Mouse (Mus musculus) limb, embryonic 14.5 days (tissue): Measurements from ENCODE around the gene Med16. TPM values are rescaled to one million over a fixed set of nuclear protein-coding genes. Genes with fewer than 3 reads are reported as not detected.

Experiments
- ATAC-seq: fragments of 200-750 bp; cut with Nextera tagmentation; 2 replicates; pipeline ENCODE4 v1.8.0; 2017; ENCODE audit warnings: low read depth, moderate number of reproducible peaks, moderate TSS enrichment; ENCODE audit not compliant: low FRiP score
- DNase-seq: peaks from one replicate; pipeline ENCODE4 v3.0.0-alpha.2; 2015; ENCODE audit warnings: low spot score
- H3K27ac ChIP-seq: fragments of 300-500 bp; sonication (generic); replicated peaks from 2 replicates; pipeline ENCODE4 v1.5.1; 2014; ENCODE audit warnings: low read depth, mild to moderate bottlenecking, low read length, moderate library complexity, mixed read lengths
- H3K27me3 ChIP-seq: fragments of 300-500 bp; sonication (generic); 2 replicates; pipeline ENCODE4 v1.6.1; 2014; ENCODE audit warnings: low read length, mixed read lengths; ENCODE audit not compliant: control insufficient read depth, insufficient read depth
- H3K36me3 ChIP-seq: fragments of 300-500 bp; sonication (generic); 2 replicates; pipeline ENCODE4 v1.6.1; 2014; ENCODE audit warnings: mild to moderate bottlenecking, low read length, moderate library complexity, mixed read lengths; ENCODE audit not compliant: control insufficient read depth, insufficient read depth
- H3K4me1 ChIP-seq: fragments of 300-500 bp; sonication (generic); 2 replicates; pipeline ENCODE4 v1.6.1; 2014; ENCODE audit warnings: antibody characterized with exemption, low read length, mixed read lengths; ENCODE audit not compliant: control insufficient read depth, insufficient read depth
- H3K4me2 ChIP-seq: fragments of 300-500 bp; sonication (generic); replicated peaks from 2 replicates; pipeline ENCODE4 v1.6.1; 2014; ENCODE audit warnings: low read depth, mild to moderate bottlenecking, low read length, moderate library complexity; ENCODE audit not compliant: severe bottlenecking
- H3K4me3 ChIP-seq: fragments of 300-500 bp; sonication (generic); replicated peaks from 2 replicates; pipeline ENCODE4 v1.5.1; 2014; ENCODE audit warnings: low read length
- H3K9ac ChIP-seq: fragments of 300-500 bp; sonication (generic); 2 replicates; pipeline ENCODE4 v1.6.1; 2014; ENCODE audit warnings: mild to moderate bottlenecking, low read depth, low read length, moderate library complexity; ENCODE audit not compliant: severe bottlenecking
- H3K9me3 ChIP-seq: fragments of 300-500 bp; sonication (generic); 2 replicates; pipeline ENCODE4 v1.6.1; 2016; ENCODE audit warnings: low read length; ENCODE audit not compliant: control insufficient read depth
- POLR2A ChIP-seq: fragments of 200-500 bp; IDR thresholded peaks from 2 replicates; pipeline ENCODE4 v1.8.0; 2012; ENCODE audit warnings: inconsistent platforms, mild to moderate bottlenecking, moderate library complexity, borderline replicate concordance; ENCODE audit not compliant: insufficient read depth, insufficient read length; ENCODE audit errors: extremely low read depth
- WGBS: fragments of 180-500 bp; shearing (Covaris S2); extraction: QIAGEN DNeasy Blood & Tissue Kit; methylation state at CpG from one replicate; pipeline ENCODE4 v1.1.7; 2014; 5-methylcytosine and 5-hydroxymethylcytosine counted together
- polyA plus RNA-seq, 2 experiments: library from polyadenylated mRNA; depleted of rRNA in 1 of 2; stranded (reverse) in 1 of 2; unstranded in 1 of 2; fragments of >200 nt; fragmentation: Nextera tagmentation in 1 of 2; extraction: Ambion mirVana in 1 of 2; gene quantifications; 2 replicates each; pipeline versions ENCODE4 v1.2.1 to v1.2.3; 2012 to 2014

Med16 gene
- polyA plus RNA-seq, 2 experiments: 33.4 to 54.6 TPM

GRCm38 (mm10) chr10:79854801-79855541 is 53.8 kb downstream of the Med16 start:
- Histone ChIP-seq H3K4me1 (peaks cover 47% of the 10 kb centered on the region), H3K27me3 (no peaks in the 10 kb centered on the region), H3K27ac (peak overlapping the region; percentile 99), H3K9ac (peak overlapping the region; percentile 99), H3K4me3 (peak overlapping the region; percentile 99), H3K9me3 (no peaks in the 10 kb centered on the region), H3K36me3 (peaks cover 43% of the 10 kb centered on the region), H3K4me2 (peak overlapping the region; percentile 98)
- DNase-seq (peak; percentile 79), ATAC-seq (peak; percentile 23)
- 0 out of 2 replicates have a peak, but pooled peaks have one; percentile 5 for TF ChIP-seq POLR2A
- 1% methylated on average over 60 of the region's 83 CpGs for WGBS

GRCm38 (mm10) chr10:79853860-79854795 is 54.6 kb downstream of the Med16 start, which contains the start of gene Ptbp1:
Ptbp1 (plus strand) TSS chr10:79854427.
- peak; percentile 91; the same call in 1 of the 2 replicates for TF ChIP-seq POLR2A
- H3K4me3 ChIP-seq: peak within 1 kb of the TSS; percentile 99
- peaks cover 35% of the 10 kb centered on the region for H3K36me3 ChIP-seq
- H3K9ac ChIP-seq: peak within 1 kb of the TSS; percentile 99
- H3K9me3 ChIP-seq: no peaks in the 10 kb centered on the region
- no peaks in the 10 kb centered on the region for H3K27me3 ChIP-seq
- H3K4me2 ChIP-seq: peak within 1 kb of the TSS; percentile 98
- ATAC-seq: peak; percentile 91
- H3K27ac ChIP-seq: peak within 1 kb of the TSS; percentile 99
- peaks cover 47% of the 10 kb centered on the region for H3K4me1 ChIP-seq
- WGBS: under 1% methylated on average over 75 of the region's 75 CpGs
- DNase-seq: peak; percentile 100

GRCm38 (mm10) chr10:79853392-79853791 is 55.3 kb downstream of the Med16 start:
- WGBS: 0% methylated on average over 15 of the region's 15 CpGs
- peaks cover 28% of the 10 kb centered on the region for H3K36me3 ChIP-seq
- H3K27ac ChIP-seq: peak overlapping the region; percentile 99
- DNase-seq (peak; percentile 98), ATAC-seq (peak; percentile 58)
- H3K9ac ChIP-seq: peak overlapping the region; percentile 99
- no peaks in the 10 kb centered on the region for H3K9me3 ChIP-seq
- H3K27me3 ChIP-seq: no peaks in the 10 kb centered on the region
- peak overlapping the region; percentile 82 for H3K4me2 ChIP-seq
- H3K4me3 ChIP-seq: peak overlapping the region; percentile 99
- peaks cover 45% of the 10 kb centered on the region for H3K4me1 ChIP-seq
- TF ChIP-seq POLR2A: peak; percentile 74; the same call in 1 of the 2 replicates

- peak overlapping the region; percentile 99 for H3K9ac ChIP-seq
- H3K27me3 ChIP-seq: no peaks in the 10 kb centered on the region
- DNase-seq (no peak), ATAC-seq (no peak)
- peak overlapping the region; percentile 99 for H3K27ac ChIP-seq
- peaks cover 22% of the 10 kb centered on the region for H3K36me3 ChIP-seq
- no peak for TF ChIP-seq POLR2A
- H3K4me2 ChIP-seq: peak overlapping the region; percentile 82
- no peaks in the 10 kb centered on the region for H3K9me3 ChIP-seq
- H3K4me1 ChIP-seq: peaks cover 40% of the 10 kb centered on the region
- 24% methylated on average over 8 of the region's 8 CpGs for WGBS
- H3K4me3 ChIP-seq: peak overlapping the region; percentile 99
Observed at GRCm38 (mm10) chr10:79852827-79853226, 55.9 kb downstream of the Med16 start.
